ENCODE assay signal across 8 mouse cellular contexts in genomic region chr5:137510573-137511390, GRCm38 (mm10). TPM values are rescaled to one million over a fixed set of nuclear protein-coding genes. Genes with fewer than 3 reads are reported as not detected.
A peak's percentile ranks its signal among the peaks of the same experiment; 100 is the strongest.
DNase-seq lines count a peak whose midpoint lies in the region; ATAC-seq and TF ChIP-seq lines count a peak whose summit lies in the region.

No protein-coding gene starts in this region.

- H3K79me2 ChIP-seq in CH12.LX (replicated peaks; ENCODE audit: control insufficient read depth, extremely low read depth, insufficient read depth, poor library complexity, severe bottlenecking) = peaks cover 24% of the 10 kb centered on the region

- H3K9me3 ChIP-seq in heart, embryonic 12.5 days (replicated peaks) = no peaks in the 10 kb centered on the region
- H3K9me3 ChIP-seq in CH12.LX (replicated peaks; ENCODE audit: low read length) = peaks cover 1% of the 10 kb centered on the region
- H3K9me3 ChIP-seq in embryonic facial prominence, embryonic 11.5 days (replicated peaks; ENCODE audit: control insufficient read depth, low read length) = no peaks in the 10 kb centered on the region
- no peaks in the 10 kb centered on the region for H3K9me3 ChIP-seq in hindbrain, embryonic 15.5 days
- H3K9me3 ChIP-seq in midbrain, embryonic 13.5 days = no peaks in the 10 kb centered on the region

- H3K4me1 ChIP-seq in heart, embryonic 12.5 days (replicated peaks) = peaks cover 38% of the 10 kb centered on the region
- peaks cover 3 to 34% of the 10 kb centered on the region in 2 experiments; a peak in 3 of 4 replicates for H3K4me1 ChIP-seq in CH12.LX (ENCODE audit: control insufficient read depth in 1 of 2, insufficient read depth in 2 of 2)
- peaks cover 3% of the 10 kb centered on the region; the same call in 1 of the 2 replicates for H3K4me1 ChIP-seq in embryonic facial prominence, embryonic 11.5 days (ENCODE audit: control insufficient read depth, insufficient read depth, low read length)
- H3K4me1 ChIP-seq in hindbrain, embryonic 15.5 days (replicated peaks) = peaks cover 44% of the 10 kb centered on the region
- H3K4me1 ChIP-seq in midbrain, embryonic 13.5 days (replicated peaks) = peaks cover 46% of the 10 kb centered on the region

- in situ Hi-C loops in CH12.LX (cut with MboI; ENCODE audit: low pct_ligation_motif_present, low pct_unique_long_range_greater_than_20kb, low sequenced_read_pairs) = loop anchor here (25.0 kb wide), 1 partner anchor 252 kb away; no protein-coding TSS in a partner anchor

- peaks cover 6% of the 10 kb centered on the region for H3K36me3 ChIP-seq in heart, embryonic 12.5 days
- peaks cover 4 to 28% of the 10 kb centered on the region in 2 experiments for H3K36me3 ChIP-seq in CH12.LX (replicated peaks in 1 of 2; ENCODE audit: control insufficient read depth in 1 of 2, insufficient read depth in 1 of 2, low read length in 1 of 2)
- H3K36me3 ChIP-seq in embryonic facial prominence, embryonic 11.5 days (replicated peaks; ENCODE audit: control insufficient read depth, insufficient read depth, low read depth, low read length) = no peaks in the 10 kb centered on the region
- H3K36me3 ChIP-seq in hindbrain, embryonic 15.5 days = no peaks in the 10 kb centered on the region
- peaks cover 8% of the 10 kb centered on the region; the same call in 1 of the 2 replicates for H3K36me3 ChIP-seq in midbrain, embryonic 13.5 days

- dilution Hi-C loops in CH12.LX (cut with MboI; ENCODE audit: extremely low pct_ligation_motif_present, extremely low pct_unique_long_range_greater_than_20kb, low sequenced_read_pairs) = no loop called here

- H3K9ac ChIP-seq in heart, embryonic 12.5 days = peak overlapping the region; percentile 99
- H3K9ac ChIP-seq in CH12.LX (ENCODE audit: insufficient read depth, low read depth) = peak overlapping the region; percentile 95
- H3K9ac ChIP-seq in embryonic facial prominence, embryonic 11.5 days (replicated peaks; ENCODE audit: low read length) = peak overlapping the region; percentile 99
- H3K9ac ChIP-seq in hindbrain, embryonic 15.5 days = peak overlapping the region; percentile 98
- peak overlapping the region; percentile 100 for H3K9ac ChIP-seq in midbrain, embryonic 13.5 days (replicated peaks)

- no peak for TF ChIP-seq RAD21 in CH12.LX (IDR thresholded peaks at IDR 0.05; ENCODE audit: low read depth, low read length)

- 2% methylated on average over 56 of the region's 83 CpGs for WGBS in heart, embryonic 12.5 days
- under 1% methylated on average over 46 of the region's 83 CpGs for WGBS in embryonic facial prominence, embryonic 11.5 days
- under 1% methylated on average over 41 of the region's 83 CpGs for WGBS in hindbrain, embryonic 15.5 days
- WGBS in midbrain, embryonic 13.5 days = 1% methylated on average over 39 of the region's 83 CpGs

- peak overlapping the region; percentile 89 for H3K4me2 ChIP-seq in heart, embryonic 12.5 days
- H3K4me2 ChIP-seq in CH12.LX (ENCODE audit: insufficient read depth, low read depth, poor library complexity, severe bottlenecking) = peak overlapping the region; percentile 90
- H3K4me2 ChIP-seq in embryonic facial prominence, embryonic 11.5 days (ENCODE audit: low read depth, low read length) = peak overlapping the region; percentile 65
- H3K4me2 ChIP-seq in hindbrain, embryonic 15.5 days = peak overlapping the region; percentile 74
- peak overlapping the region; percentile 97 for H3K4me2 ChIP-seq in midbrain, embryonic 13.5 days (replicated peaks)

- intact Hi-C loops in heart, postnatal 36 days (cut with DNase I) = loop anchor here (1.0 to 5.0 kb wide), 2 partner anchors 23 to 77 kb away; partner anchors contain the start of genes Epo and Gnb2
- intact Hi-C loops in left cerebral cortex, postnatal 14 days (cut with DNase I) = no loop called here

- no peak for TF ChIP-seq CTCF in CH12.LX (conservative IDR thresholded peaks at IDR 0.05 in 1 of 2, IDR thresholded peaks at IDR 0.05 in 1 of 2; ENCODE audit: low read depth in 2 of 2, low read length in 2 of 2)

- TF ChIP-seq EP300 in CH12.LX (IDR thresholded peaks at IDR 0.05; ENCODE audit: low read length) = no peak

- TF ChIP-seq POLR2A in CH12.LX (IDR thresholded peaks at IDR 0.05; ENCODE audit: low read depth, low read length) = no peak

- ATAC-seq in heart, embryonic 12.5 days (ENCODE audit: insufficient number of reproducible peaks, low FRiP score) = peak; percentile 69
- no peak for ATAC-seq in embryonic facial prominence, embryonic 11.5 days (replicated peaks; ENCODE audit: insufficient number of reproducible peaks, low FRiP score, low TSS enrichment, low read depth)
- ATAC-seq in hindbrain, embryonic 15.5 days (ENCODE audit: low FRiP score, low read depth) = peak; percentile 15
- peak; percentile 51 for ATAC-seq in midbrain, embryonic 13.5 days

- peak overlapping the region; percentile 83 for H3K4me3 ChIP-seq in heart, embryonic 12.5 days
- peak overlapping the region; percentile 45 to 76 (median 74) for H3K4me3 ChIP-seq in CH12.LX (replicated peaks in 1 of 3; ENCODE audit: low read depth in 2 of 3, low read length in 2 of 3, poor library complexity in 1 of 3)
- peak overlapping the region; percentile 99 for H3K4me3 ChIP-seq in embryonic facial prominence, embryonic 11.5 days (ENCODE audit: low read depth, low read length)
- peak overlapping the region; percentile 95 for H3K4me3 ChIP-seq in hindbrain, embryonic 15.5 days
- H3K4me3 ChIP-seq in midbrain, embryonic 13.5 days (replicated peaks) = peak overlapping the region; percentile 97

- no peak for DNase-seq in heart, postnatal 36 days
- no peak for DNase-seq in CH12.LX (ENCODE audit: extremely low read depth)
- peak; percentile 17 for DNase-seq in embryonic facial prominence, embryonic 11.5 days (ENCODE audit: low spot score)
- no peak for DNase-seq in left cerebral cortex, postnatal 14 days (ENCODE audit: low spot score in 2 of 2)
- no peak for DNase-seq in adrenal gland, postnatal 4 days (ENCODE audit: low spot score in 2 of 2)

- no peaks in the 10 kb centered on the region for H3K27me3 ChIP-seq in heart, embryonic 12.5 days (replicated peaks)
- peaks cover 21% of the 10 kb centered on the region for H3K27me3 ChIP-seq in CH12.LX (replicated peaks)
- H3K27me3 ChIP-seq in embryonic facial prominence, embryonic 11.5 days (ENCODE audit: control insufficient read depth, insufficient read depth, low read length) = no peaks in the 10 kb centered on the region
- H3K27me3 ChIP-seq in hindbrain, embryonic 15.5 days = no peaks in the 10 kb centered on the region
- H3K27me3 ChIP-seq in midbrain, embryonic 13.5 days = no peaks in the 10 kb centered on the region

- peak overlapping the region; percentile 76 for H3K27ac ChIP-seq in heart, embryonic 12.5 days (ENCODE audit: poor library complexity, severe bottlenecking)
- H3K27ac ChIP-seq in CH12.LX (ENCODE audit: insufficient read depth, low read depth) = no peak overlapping the region
- H3K27ac ChIP-seq in embryonic facial prominence, embryonic 11.5 days (replicated peaks; ENCODE audit: low read depth, low read length) = peak overlapping the region; percentile 84
- peak overlapping the region; percentile 90 for H3K27ac ChIP-seq in hindbrain, embryonic 15.5 days (replicated peaks)
- H3K27ac ChIP-seq in midbrain, embryonic 13.5 days = peak overlapping the region; percentile 92

RNA-seq across cellular contexts. Expression of gene Gigyf1, which starts 7.6 kb away (rescaled TPM):
- 9.9 and 10.1 TPM in 2 replicates for polyA plus RNA-seq in heart, embryonic 12.5 days (2016; fragmentation: Nextera tagmentation; extraction: Ambion mirVana)
- 10 to 100 TPM; 29.5 to 35.4 TPM for total RNA-seq in heart, postnatal 36 days (2021)
- total RNA-seq in CH12.LX (2012; rRNA removed) = 4.9 and 5.9 TPM in 2 replicates
- total RNA-seq in CH12.LX (2014; rRNA removed) = 0.98 and 1.3 TPM in 2 replicates
- 12.3 and 14.0 TPM in 2 replicates for polyA plus RNA-seq in CH12.LX (2012; ENCODE audit: insufficient read length, low read depth)
- 8.5 and 8.7 TPM in 2 replicates for polyA plus RNA-seq in embryonic facial prominence, embryonic 11.5 days (2014; fragmentation: Nextera tagmentation; extraction: Ambion mirVana)
- polyA plus RNA-seq in hindbrain, embryonic 15.5 days (2015; fragmentation: Nextera tagmentation; extraction: Ambion mirVana) = 16.4 and 18.4 TPM in 2 replicates
- 19.6 and 20.5 TPM in 2 replicates for polyA plus RNA-seq in midbrain, embryonic 13.5 days (2015; fragmentation: Nextera tagmentation; extraction: Ambion mirVana)
- total RNA-seq in left cerebral cortex, postnatal 14 days (2021) = 10 to 100 TPM; 40.0 to 44.3 TPM
- 10 to 100 TPM; 65.1 to 69.2 TPM for total RNA-seq in adrenal gland, postnatal 4 days (2021)

RNA-seq across cellular contexts. Expression of gene Pop7, which starts 8.5 kb away (rescaled TPM):
- polyA plus RNA-seq in heart, embryonic 12.5 days (2016; fragmentation: Nextera tagmentation; extraction: Ambion mirVana) = 44.0 and 44.1 TPM in 2 replicates
- 10 to 100 TPM; 13.1 to 14.1 TPM for total RNA-seq in heart, postnatal 36 days (2021)
- total RNA-seq in CH12.LX (2012; rRNA removed) = 38.5 and 44.9 TPM in 2 replicates
- total RNA-seq in CH12.LX (2014; rRNA removed) = 44.2 and 44.9 TPM in 2 replicates
- polyA plus RNA-seq in CH12.LX (2012; ENCODE audit: insufficient read length, low read depth) = 34.6 and 35.0 TPM in 2 replicates
- polyA plus RNA-seq in embryonic facial prominence, embryonic 11.5 days (2014; fragmentation: Nextera tagmentation; extraction: Ambion mirVana) = 54.0 and 55.9 TPM in 2 replicates
- polyA plus RNA-seq in hindbrain, embryonic 15.5 days (2015; fragmentation: Nextera tagmentation; extraction: Ambion mirVana) = 81.0 and 81.8 TPM in 2 replicates
- 74.0 and 82.0 TPM in 2 replicates for polyA plus RNA-seq in midbrain, embryonic 13.5 days (2015; fragmentation: Nextera tagmentation; extraction: Ambion mirVana)
- 10 to 100 TPM; 28.0 to 35.2 TPM for total RNA-seq in left cerebral cortex, postnatal 14 days (2021)
- 10 to 100 TPM; 26.5 to 26.9 TPM for total RNA-seq in adrenal gland, postnatal 4 days (2021)

RNA-seq across cellular contexts. Expression of gene Epo, which starts 22.3 kb away (rescaled TPM):
- not detected in 2 replicates for polyA plus RNA-seq in heart, embryonic 12.5 days (2016; fragmentation: Nextera tagmentation; extraction: Ambion mirVana)
- total RNA-seq in heart, postnatal 36 days (2021) = not detected
- not detected in 2 replicates for total RNA-seq in CH12.LX (2012; rRNA removed)
- not detected in 2 replicates for total RNA-seq in CH12.LX (2014; rRNA removed)
- polyA plus RNA-seq in CH12.LX (2012; ENCODE audit: insufficient read length, low read depth) = not detected in 2 replicates
- 0.63 and 0.95 TPM in 2 replicates for polyA plus RNA-seq in embryonic facial prominence, embryonic 11.5 days (2014; fragmentation: Nextera tagmentation; extraction: Ambion mirVana)
- not detected in 2 replicates for polyA plus RNA-seq in hindbrain, embryonic 15.5 days (2015; fragmentation: Nextera tagmentation; extraction: Ambion mirVana)
- not detected in 2 replicates for polyA plus RNA-seq in midbrain, embryonic 13.5 days (2015; fragmentation: Nextera tagmentation; extraction: Ambion mirVana)
- total RNA-seq in left cerebral cortex, postnatal 14 days (2021) = not detected
- total RNA-seq in adrenal gland, postnatal 4 days (2021) = not detected

RNA-seq across cellular contexts. Expression of gene Gnb2, which starts 22.5 kb away (rescaled TPM):
- polyA plus RNA-seq in heart, embryonic 12.5 days (2016; fragmentation: Nextera tagmentation; extraction: Ambion mirVana) = 277 and 287 TPM in 2 replicates
- 100 to 1,000 TPM; 245 to 248 TPM for total RNA-seq in heart, postnatal 36 days (2021)
- 388 and 480 TPM in 2 replicates for total RNA-seq in CH12.LX (2012; rRNA removed)
- 261 and 264 TPM in 2 replicates for total RNA-seq in CH12.LX (2014; rRNA removed)
- polyA plus RNA-seq in CH12.LX (2012; ENCODE audit: insufficient read length, low read depth) = 312 and 327 TPM in 2 replicates
- 352 and 367 TPM in 2 replicates for polyA plus RNA-seq in embryonic facial prominence, embryonic 11.5 days (2014; fragmentation: Nextera tagmentation; extraction: Ambion mirVana)
- 516 and 544 TPM in 2 replicates for polyA plus RNA-seq in hindbrain, embryonic 15.5 days (2015; fragmentation: Nextera tagmentation; extraction: Ambion mirVana)
- polyA plus RNA-seq in midbrain, embryonic 13.5 days (2015; fragmentation: Nextera tagmentation; extraction: Ambion mirVana) = 520 and 545 TPM in 2 replicates
- total RNA-seq in left cerebral cortex, postnatal 14 days (2021) = 100 to 1,000 TPM; 777 to 806 TPM
- total RNA-seq in adrenal gland, postnatal 4 days (2021) = 100 to 1,000 TPM; 771 to 773 TPM

RNA-seq across cellular contexts. Expression of gene Zan, which starts 33.9 kb away (rescaled TPM):
- 0.04 TPM in 2 replicates for polyA plus RNA-seq in heart, embryonic 12.5 days (2016; fragmentation: Nextera tagmentation; extraction: Ambion mirVana)
- total RNA-seq in heart, postnatal 36 days (2021) = not detected
- total RNA-seq in CH12.LX (2012; rRNA removed) (0.04 TPM in 1 of 2 replicates, not detected in the other), CH12.LX (2014; rRNA removed) (not detected in 2 replicates)
- polyA plus RNA-seq in CH12.LX (2012; ENCODE audit: insufficient read length, low read depth) = 0.10 and 0.78 TPM in 2 replicates
- 0.04 and 0.06 TPM in 2 replicates for polyA plus RNA-seq in embryonic facial prominence, embryonic 11.5 days (2014; fragmentation: Nextera tagmentation; extraction: Ambion mirVana)
- 0.18 TPM in 2 replicates for polyA plus RNA-seq in hindbrain, embryonic 15.5 days (2015; fragmentation: Nextera tagmentation; extraction: Ambion mirVana)
- polyA plus RNA-seq in midbrain, embryonic 13.5 days (2015; fragmentation: Nextera tagmentation; extraction: Ambion mirVana) = 0.08 and 0.12 TPM in 2 replicates
- under 1 TPM; 0.44 to 0.55 TPM for total RNA-seq in left cerebral cortex, postnatal 14 days (2021)
- under 1 TPM; 0.20 to 0.36 TPM for total RNA-seq in adrenal gland, postnatal 4 days (2021)
